Mouse (Mus musculus) v-Abl transformed pro-B cells (cell line): ENCODE measurements around the gene Bcar3.

Experiments used
- in situ Hi-C, 2 experiments: fragments of 400-800 bp; cut with MboI; formaldehyde crosslinking; loops; one replicate each; pipeline ENCODE4 v1.15.1; 2025; ENCODE audit not compliant: unreplicated experiment in 2 of 2

The Bcar3 gene

DNA sequence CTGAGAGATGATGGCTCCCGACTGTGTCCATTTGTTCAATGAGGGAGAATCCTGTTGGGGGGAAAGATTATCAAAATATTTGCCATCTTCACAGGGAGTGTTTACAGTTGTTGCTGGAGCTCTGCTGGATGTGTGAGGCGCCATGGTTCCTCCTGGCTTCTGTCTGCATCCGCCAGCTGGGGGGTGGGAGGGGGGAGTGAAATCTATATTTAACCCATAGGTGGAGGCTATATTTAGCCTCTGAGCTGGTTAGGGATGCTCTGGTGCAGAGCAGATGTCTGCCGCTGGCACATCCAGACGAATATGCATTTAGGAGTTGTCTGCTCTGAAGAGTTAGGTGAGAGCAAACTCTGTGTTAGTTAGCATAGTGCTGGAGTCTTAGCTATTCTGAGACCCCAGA, 108.2 kb downstream of the Bcar3 start:
- in situ Hi-C loops, result no loop called here

DNA sequence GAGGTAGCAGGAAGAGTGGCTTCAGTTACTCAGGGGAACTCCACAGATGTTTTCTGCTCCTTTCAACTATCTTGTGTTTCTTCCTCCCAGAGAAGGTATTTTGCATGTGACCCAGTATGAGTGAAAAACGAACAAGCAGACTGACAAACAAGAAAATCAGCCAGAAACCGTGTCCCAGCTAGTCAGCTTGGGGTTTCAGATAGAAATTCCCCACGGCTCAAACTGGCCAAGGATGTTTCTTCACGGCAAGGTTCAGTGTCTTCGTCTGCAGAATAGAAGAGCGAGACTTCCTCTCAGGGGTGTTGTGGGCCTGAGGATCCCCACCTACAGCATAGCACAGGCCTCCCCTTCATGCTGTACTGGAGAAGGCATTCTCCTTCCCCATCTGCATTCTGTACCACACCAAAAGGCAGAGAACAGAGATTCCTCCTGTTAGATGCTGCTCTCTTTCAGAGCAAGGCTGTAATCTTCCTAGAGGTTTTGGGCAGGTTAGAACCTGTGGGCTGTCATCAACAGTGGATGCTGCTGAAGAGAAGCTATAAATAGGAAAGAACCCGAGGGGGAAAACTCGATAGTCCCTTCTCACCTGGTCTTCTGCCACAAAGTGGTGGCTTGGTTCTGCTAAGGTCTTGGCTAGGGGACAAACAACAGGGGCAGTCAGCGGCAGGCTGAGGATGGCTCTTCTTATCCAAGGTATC, 110.1 kb downstream of the Bcar3 start:
- in situ Hi-C loops, result no loop called here

DNA sequence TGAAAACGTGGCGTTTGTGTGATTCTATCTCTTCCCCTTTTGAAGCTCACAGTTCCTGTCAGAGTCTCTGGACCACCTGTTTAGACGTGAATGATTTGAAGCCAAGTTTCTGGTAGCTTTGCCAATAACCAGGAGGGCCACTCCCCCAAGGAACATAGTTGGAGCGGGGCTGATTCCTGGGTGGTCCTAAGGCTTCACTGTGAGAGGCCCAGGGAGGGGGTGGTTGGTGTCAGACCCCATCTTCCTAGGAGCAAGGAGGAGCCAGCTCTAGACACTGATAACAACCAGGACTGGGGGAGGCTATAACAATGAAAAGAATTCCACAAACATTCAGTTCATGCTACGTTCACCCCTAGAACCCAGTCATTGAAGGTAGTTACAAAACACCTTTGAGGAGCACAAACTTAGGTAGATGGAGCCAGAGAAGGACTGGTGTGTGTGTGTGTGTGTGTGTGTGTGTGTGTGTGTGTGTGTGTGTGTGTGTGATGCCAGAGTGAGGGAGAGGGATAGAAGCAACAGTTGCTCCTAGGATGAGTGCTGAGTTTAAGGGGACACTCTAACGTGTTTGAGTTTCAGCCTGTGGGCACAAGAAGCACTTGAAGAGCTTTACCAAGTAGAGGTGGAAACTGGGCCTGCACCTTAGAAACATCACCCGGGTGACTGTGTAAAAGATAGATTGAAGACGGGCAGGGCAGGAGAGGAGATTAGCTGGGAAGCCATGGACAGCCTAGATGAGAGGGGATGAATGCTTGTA, 111.4 kb downstream of the Bcar3 start:
- in situ Hi-C loops, result no loop called here

DNA sequence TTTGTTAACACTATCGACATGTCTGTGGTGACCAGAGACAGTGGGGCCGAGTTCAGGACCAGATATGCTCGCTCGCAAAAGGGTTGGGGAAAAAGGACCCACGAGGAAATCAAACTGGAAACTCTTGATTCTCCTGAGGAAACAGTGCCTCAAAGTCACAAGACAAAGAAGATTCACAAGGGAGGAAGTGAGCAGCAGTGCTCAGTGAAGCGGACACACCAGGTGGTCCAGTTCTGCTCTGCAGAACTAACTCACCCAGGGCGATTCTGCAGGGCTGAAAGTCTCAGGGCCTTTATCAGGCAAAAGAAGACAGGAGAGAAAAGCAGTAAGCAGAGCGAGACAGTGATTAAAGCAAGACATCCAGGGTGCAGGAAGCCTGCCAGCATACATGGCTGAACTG, 112.5 kb downstream of the Bcar3 start:
- in situ Hi-C loops, result no loop called here

DNA sequence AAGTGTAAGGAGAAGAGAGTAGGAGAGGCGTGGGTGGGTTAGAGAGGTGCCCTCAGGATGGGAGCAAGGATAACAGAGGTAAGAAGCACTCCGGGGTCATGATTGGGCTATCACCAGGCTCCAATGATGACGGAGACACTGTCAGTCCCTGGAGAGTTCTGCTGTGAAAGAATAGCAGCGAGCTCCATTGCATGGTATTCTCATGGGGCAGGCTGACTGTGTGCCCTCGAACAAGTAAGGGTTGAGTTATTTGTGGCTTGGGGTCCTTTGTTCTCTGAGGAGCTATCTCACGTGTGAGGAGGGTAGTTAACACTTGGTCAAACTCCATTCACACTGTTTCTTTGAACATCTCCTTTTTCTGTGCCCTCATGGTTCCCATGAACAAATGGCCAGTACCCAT, 113.8 kb downstream of the Bcar3 start:
- in situ Hi-C loops, result no loop called here

DNA sequence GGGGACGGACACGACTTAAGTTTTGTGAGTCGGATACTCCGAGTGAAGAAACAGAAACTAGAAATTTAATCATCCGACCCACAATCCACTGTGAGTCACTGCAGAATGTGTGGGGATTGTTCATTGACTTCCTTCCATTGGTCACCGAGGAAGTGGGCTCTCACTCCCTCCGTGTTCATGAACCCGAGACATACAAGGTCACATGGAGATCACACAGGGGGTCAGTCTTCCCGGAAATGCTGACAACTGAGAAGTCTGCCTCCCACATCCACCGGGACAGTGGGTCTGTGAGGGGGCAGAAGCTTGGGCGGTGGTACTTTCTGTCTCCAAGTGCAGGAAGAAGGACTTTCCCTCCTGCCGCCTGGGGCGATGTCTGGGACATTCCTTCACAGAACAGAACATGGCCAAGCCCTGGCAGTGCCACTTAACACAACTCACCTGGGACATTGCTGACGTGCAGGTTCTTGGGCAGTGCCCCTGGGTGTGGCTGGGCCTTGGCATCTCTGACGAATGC, 114.9 kb downstream of the Bcar3 start:
- in situ Hi-C loops, result no loop called here

DNA sequence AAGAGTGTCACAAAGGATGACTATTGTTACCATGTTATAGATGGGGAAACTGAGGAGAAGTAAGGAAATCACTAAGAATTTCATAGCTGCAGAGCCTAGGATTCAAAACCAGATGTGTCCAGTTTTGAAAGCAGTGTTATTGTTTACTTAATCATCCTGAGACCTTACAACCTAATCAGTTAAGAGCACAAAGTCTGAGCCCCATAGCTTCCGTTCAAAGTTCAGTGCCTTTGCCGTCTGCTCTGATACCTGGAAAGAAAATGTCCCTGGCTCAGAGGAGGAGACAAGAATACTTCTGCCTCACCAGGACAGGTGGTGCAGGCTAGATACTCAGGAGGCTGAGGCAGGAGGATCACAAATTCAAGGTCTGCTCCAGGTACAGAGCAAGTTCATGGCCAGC, 117.7 kb downstream of the Bcar3 start:
- in situ Hi-C loops, result no loop called here

DNA sequence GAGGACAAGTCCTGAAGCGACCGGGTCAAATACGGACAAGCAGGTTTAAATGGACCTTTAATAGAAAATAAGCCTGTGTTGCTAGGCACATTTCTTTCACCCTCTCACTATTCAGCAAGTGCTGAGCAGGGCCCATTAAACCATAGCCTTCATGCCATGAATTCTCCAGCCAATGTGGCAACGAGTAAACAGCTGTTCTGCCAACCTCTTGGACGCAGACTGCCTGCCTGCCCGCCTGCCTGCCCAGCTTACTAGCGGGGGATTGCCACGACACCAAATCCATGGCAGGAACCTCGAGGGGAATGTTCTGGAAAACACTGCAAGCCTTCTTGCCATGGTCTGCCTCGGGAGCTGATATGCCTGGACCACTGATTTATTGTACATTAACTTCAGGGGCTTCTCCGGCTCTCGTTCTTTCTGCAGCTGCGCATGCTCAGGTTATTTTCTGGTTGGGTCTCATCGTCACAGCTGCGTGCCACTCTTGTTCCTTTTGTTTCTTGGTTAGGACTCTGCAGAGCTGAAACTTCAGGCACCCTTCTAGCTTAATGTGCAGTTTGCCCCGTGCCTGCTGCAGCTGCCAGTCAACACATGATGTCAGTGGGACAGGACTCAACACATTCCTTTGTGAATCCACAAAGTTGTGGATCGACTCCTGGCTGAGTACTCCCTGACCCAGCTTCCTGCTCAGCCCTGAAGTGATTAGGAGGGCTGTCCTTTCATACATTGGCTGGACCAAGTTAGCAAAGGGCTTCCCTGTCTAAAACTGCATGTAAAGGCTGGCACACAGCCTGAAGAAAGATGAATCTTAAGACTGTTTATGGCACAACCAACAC, 120.0 kb downstream of the Bcar3 start:
- in situ Hi-C loops, result no loop called here

DNA sequence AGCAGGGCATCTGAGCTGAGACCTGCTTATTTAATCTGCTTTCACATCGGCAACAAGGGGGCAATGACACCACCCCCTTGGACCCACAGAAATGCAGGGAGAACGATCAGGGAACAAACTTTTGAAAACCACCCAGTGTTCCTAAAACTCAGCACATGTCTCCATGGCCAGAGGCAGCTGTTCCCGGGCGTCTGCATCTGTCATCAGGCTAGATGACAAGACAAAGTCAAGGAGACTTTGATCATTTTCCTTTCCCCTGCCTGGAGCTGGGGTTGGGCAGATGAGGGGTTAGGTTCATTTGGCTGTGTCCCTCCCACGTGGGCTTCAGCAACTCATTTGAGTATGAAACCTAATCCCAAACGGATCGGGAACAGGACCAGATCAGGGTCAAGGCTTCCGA, 120.9 kb downstream of the Bcar3 start:
- in situ Hi-C loops, result loop anchor here in 1 of 2 experiments (5.0 kb wide), 1 partner anchor 43 kb away; no protein-coding TSS in a partner anchor

DNA sequence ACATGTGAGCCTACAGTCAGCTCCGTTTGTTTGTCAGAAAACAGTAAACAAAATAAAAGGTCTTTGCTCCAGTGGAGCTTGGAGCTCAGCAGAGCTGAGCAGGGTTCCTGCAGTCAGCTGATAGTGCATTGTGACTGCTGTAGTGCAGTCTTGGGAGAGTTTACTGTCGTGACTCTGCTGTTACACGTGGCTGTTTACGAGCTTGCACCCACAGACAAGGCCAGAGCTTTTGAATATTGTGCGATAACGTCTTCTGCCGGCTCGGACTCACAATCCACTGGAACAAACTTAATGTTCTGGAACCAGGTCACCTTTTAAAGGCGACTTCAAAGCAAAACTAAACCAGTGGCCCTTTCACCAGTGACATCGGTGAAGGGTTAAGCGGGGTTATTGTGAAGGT, 123.5 kb downstream of the Bcar3 start:
- in situ Hi-C loops, result loop anchor here in 1 of 2 experiments (5.0 kb wide), 1 partner anchor 45 kb away; no protein-coding TSS in a partner anchor

DNA sequence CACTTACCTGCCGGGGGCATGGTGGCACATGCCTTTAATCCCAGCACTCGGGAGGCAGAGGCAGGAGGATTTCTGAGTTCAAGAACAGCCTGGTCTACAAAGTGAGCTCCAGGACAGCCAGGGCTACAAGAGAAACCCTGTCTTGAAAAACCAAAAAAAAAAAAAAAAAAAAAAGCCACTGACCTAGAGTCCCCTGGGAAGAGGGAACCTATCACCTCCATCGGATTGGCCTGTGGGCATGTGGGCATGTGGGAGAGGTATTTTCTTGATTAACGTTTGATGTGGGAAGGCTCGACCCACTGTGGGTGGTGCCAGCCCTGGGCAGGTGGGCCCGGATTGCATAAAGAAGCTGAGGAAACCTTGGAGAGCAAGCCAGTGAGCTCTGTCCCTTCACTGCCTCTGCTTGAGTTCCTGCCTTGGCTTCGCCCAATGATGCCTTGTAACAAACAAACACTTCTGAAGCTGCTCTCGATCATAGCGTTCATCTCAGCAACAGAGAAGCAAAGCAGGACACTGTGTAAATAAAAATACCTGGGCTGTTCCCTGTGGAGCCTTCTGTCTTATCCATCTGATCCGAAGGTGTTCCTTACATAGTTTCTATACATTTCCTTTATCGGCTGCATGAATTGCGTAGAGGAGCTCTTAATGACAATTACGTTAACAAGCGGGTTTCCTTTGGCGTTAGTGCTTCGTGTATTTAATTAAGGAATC, 124.8 kb downstream of the Bcar3 start:
- in situ Hi-C loops, result loop anchor here in 1 of 2 experiments (5.0 kb wide), 1 partner anchor 46 kb away; no protein-coding TSS in a partner anchor

DNA sequence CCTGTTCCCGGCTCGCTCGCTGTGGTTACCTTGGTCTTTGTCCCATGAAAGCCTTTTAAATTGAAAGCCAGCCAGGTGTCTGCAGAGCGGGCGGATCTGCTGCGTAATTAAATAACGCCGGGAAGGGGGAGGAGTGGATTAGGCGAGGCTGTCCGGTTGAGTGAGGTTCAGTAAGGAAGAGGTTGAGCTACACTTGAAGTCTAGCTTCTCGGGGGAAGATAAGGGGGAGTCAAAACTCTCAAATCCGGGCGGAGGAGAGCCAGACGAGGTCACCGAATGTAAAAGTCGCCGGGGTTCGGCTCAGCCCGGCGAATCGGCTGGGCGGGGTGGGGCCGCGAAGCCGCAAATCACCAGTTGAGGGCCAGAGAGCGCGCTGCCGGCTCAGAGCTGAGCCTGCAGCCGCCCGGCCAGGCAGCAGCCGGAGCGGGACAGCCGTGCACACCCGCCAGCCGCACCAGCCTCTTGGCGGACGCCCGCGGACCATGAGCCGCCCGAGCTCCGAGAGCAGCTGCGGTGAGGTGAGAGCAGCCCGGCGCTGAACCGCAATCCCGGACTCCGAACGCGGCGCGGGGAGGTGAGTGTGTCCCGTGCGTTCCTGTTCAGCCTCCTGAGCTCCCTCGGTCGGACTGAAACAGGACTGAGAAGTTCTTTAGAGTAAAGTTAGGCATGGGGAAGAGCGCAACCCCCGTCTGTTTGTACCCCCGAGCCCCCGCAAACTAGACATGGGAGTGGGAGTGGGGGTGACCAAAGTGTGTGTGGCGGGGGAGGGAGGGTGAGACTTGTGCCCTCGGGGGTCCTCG, 125.9 kb downstream of the Bcar3 start:
- in situ Hi-C loops, result loop anchor here (5.0 kb wide), 4 partner anchors 37 to 88 kb away; no protein-coding TSS in a partner anchor

DNA sequence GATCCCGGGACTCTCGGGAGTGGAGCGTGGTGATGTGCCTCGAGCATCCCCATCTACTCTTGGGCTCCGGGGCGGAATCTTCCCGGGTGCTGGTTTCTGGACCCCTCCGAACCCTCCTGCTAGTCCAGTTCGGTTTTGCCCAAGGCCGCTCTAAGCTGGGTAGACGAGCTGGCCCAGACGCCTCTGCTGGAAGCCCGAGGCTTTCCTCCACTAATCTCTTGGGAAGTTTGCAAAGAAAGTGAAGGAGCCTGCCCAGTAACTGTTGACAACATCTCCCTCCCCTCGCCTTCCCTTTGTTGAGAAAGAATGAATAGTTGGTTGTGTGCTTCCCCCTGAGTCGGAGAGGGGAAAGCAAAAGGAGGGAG, 126.5 kb downstream of the Bcar3 start:
- in situ Hi-C loops, result loop anchor here (5.0 kb wide), 3 partner anchors 37 to 88 kb away; no protein-coding TSS in a partner anchor

DNA sequence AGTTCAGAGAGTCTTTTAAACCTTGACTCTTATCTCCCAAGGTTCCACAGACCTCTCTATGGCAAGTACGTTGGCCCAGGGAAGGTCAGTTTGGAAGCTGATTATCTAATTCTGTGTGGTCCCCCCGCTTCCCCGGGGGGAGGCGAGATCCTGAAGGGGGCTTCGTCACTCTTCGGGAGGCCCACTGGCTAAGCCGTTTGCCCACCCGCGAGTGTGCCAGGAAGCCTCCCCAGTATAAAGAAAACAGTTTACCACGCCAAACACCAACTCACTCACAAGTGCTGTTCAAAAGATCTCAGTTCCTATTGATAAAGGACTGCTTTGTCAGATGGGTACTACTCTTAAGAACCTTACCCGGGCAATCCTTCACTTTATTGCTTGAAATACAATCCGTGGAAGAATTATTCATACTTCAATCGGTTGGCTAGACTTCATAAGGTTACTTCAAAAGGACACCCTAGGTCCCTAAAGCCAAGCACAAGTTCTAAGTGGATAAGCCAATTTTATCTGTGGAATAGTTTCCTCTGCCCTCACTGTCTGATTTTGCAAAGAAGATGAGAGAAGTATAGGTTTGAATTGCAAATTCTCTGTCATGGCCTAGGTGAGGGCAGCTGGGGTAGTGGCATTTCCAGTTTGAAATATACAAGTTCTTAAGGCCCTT, 127.2 kb downstream of the Bcar3 start:
- in situ Hi-C loops, result loop anchor here (5.0 kb wide), 3 partner anchors 36 to 89 kb away; no protein-coding TSS in a partner anchor

DNA sequence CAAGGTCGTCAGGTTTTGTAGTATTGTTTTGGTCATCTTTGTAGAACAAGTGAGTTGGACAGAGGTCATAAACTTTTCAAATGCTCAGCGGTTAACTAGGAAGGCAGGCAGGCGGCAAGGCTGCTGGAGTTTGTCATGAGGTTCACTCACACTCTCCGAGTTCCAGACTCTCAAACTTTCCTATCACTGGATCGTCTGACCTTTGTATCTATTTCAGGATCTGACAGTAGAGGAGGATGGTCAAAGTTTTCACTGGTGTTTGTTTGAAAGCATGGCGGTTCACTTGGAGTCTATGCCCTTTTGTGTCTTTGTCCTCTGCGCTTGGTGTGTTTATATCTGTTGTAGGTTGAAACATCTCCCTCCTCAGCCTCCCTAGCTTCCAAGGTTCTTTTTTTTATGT, 127.9 kb downstream of the Bcar3 start:
- in situ Hi-C loops, result loop anchor here (5.0 kb wide), 3 partner anchors 35 to 90 kb away; no protein-coding TSS in a partner anchor

DNA sequence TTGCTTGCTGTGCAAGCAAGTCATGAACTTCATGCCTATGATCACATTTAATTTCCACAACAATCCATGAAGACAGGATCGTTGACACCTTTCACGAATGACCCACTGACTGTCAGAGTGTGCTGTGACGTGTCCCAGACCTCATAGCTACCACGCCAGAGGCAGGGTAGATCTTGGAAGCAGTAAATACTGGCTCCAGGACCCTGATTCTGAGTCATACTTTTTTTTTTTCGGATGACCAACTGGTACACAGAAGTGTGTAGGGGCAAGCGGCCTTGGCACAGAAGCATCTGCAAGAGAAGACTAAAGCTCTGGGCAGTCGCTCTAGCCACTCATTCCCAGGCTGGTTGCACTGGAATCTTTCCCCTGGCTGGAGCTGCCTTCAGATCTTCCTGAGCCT, 128.3 kb downstream of the Bcar3 start:
- in situ Hi-C loops, result loop anchor here (5.0 kb wide), 3 partner anchors 35 to 90 kb away; no protein-coding TSS in a partner anchor

DNA sequence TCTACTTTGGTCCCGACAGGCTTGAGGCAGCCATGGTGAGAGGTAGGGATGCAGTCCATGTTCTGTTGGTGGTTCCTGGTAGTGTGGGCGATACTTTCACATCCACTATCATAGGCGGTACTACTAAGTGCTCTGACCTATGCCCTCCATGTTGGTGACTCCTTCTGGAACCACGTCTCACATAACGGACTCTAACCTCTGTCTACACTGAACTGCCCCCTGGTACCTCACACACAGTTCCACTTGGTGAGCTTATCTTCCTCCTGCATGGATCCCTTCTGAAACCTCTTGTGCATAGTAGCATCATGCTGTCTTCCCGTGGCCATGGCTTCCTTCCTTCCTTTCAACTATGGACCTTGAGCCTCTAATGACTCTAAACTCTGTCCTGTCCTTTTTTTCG, 129.7 kb downstream of the Bcar3 start:
- in situ Hi-C loops, result loop anchor here (5.0 kb wide), 3 partner anchors 34 to 91 kb away; no protein-coding TSS in a partner anchor

DNA sequence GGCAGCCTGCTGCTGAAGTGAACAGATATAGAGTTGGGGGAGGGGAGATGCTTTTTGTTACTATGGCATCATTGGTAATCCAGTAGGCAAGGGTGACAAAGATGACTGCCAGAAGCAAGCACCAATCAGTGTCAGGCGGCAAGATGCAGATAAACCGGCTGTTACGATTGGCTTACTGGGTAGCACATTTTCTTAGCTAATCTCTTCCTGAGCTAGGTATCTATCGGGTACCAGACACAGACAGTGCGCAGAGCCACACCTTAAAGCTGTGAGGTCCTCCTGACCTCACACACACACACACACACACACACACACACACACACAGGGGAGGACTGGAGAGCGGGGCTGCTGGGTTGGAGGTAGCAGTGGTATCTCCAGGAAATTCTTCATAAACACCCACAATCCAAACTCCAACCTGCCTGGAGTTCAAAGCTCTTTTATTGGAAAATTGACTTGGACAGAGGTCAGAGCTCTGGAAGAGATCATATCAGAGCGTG, 134.4 kb downstream of the Bcar3 start:
- in situ Hi-C loops, result no loop called here
